Mouse (Mus musculus) liver, embryonic 14.5 days (tissue): Measurements from ENCODE around the gene Kdm6a.

Experiments
- CTCF ChIP-seq: IDR thresholded peaks from 2 replicates; pipeline ENCODE4 v1.5.1; 2016; ENCODE audit warnings: antibody characterized with exemption, low read depth, control low read depth
- EP300 ChIP-seq: IDR thresholded peaks from 2 replicates; pipeline ENCODE4 v1.6.1; 2016; ENCODE audit warnings: antibody characterized with exemption, low read depth

DNA sequence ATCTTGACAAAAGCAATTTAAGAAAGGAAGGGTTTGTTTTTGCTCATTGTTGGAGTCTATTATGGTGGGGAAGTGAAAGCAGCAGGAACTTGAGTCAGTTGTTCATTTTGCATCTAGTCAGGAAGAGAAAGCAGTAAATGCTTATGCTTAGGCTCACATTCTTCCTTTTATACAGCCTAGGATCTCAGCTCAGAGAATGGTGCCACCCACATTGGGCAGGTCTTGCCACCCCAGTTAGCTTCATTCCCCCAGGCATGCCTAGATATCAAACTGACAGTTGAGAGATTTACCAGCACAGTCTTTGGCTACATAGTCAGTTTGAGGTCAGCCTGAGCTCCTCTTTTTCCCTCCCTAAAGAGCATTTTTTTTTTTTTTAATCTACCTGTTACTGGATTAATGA lies 24.8 kb downstream of the Kdm6a start:
- TF ChIP-seq EP300 (no peak), CTCF (no peak)
